1 mouse cellular context compared by ENCODE assay signal in the genomic region with DNA sequence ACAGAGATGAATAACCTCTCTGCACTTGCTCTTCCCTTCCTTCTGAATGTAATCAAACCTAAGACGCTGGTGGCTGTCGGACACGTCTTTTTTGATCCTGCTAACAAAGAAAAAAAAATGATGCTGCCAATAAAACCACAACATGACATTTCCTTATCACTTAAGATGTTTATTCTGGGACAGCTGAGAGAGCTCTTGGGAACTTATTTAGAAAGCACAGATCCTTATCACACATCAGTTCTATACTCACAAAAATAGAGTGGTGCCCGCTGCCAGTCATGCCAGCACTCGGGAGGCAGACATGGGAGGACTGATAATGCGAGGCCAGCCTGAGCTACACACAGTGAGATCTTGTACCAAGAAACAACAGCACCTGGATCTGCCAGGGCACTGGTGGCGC.
TF ChIP-seq lines count a peak whose summit lies in the region.

No protein-coding gene starts in this region.

TF ChIP-seq in MEL, 35 proteins besides CTCF, POLR2A, EP300 and RAD21 (continued from another document):
- TF ChIP-seq ZNF384 (IDR thresholded peaks at IDR 0.05; ENCODE audit: low read depth, low read length), result 0 out of 2 replicates have a peak, but pooled peaks have one; percentile 12
- TF ChIP-seq GATA1 (IDR thresholded peaks at IDR 0.05; ENCODE audit: low read depth, low read length), result 0 out of 2 replicates have a peak, but pooled peaks have one; percentile 21
